Mouse (Mus musculus) G1E (cell line): ENCODE measurements around the gene Cyfip1.

ENCODE experiments used
- CTCF ChIP-seq: IDR thresholded peaks from 2 replicates; pipeline ENCODE4 v1.5.1; 2012; ENCODE audit warnings: low read depth, low read length, inconsistent platforms, mixed read lengths
- GATA1 ChIP-seq: IDR thresholded peaks from 2 replicates; pipeline ENCODE4 v1.6.1; 2012; ENCODE audit warnings: borderline replicate concordance, low read length, inconsistent platforms, mixed read lengths
- GATA2 ChIP-seq: IDR thresholded peaks from 2 replicates; pipeline ENCODE4 v1.6.1; 2012; ENCODE audit warnings: low read depth, low read length, inconsistent platforms, borderline replicate concordance
- TAL1 ChIP-seq: conservative IDR thresholded peaks from 2 replicates; pipeline ENCODE4 v1.6.1; 2012; ENCODE audit warnings: low read depth, low read length, inconsistent platforms, mixed read lengths

GRCm38 (mm10) chr7:55938341-55938740 lies 96.8 kb downstream of the Cyfip1 start:
- TF ChIP-seq CTCF (no peak), GATA1 (no peak), TAL1 (no peak), GATA2 (no peak)
